Mouse (Mus musculus) spleen, embryonic (tissue): ENCODE data around the gene Klre1.
"Not testable (repeated sequence)": the region's sequence is repeated elsewhere in the genome, so short reads cannot be mapped to it uniquely, and the experiment has no call there.

ENCODE experiments used
- CTCF ChIA-PET: fragments of 350-600 bp; sonication (Branson Sonifier 250); formaldehyde crosslinking; loops from one replicate; lab custom pipeline; 2022; lab: Charles Lee

Gene Klre1

DNA sequence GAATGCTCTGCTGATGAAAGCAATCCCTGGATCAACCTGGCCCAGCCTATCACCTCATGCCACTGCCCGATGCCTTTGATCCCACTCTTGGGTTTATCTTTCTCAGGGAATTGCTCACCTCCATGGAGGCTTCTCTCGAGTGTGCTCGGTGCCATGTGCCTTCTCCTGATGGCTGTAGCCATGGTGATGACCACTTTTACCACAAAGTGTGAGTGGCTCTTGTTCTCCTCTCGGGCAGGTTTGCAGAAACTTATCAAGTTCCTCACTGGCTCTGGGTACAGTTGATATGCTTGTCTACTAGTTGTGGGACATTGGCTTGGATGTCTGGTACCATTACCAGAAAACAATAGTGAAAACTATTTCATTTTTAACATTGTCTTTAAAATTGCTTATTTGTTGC lies 4.2 kb downstream of the Klre1 start:
- CTCF ChIA-PET, result no interaction called here

DNA sequence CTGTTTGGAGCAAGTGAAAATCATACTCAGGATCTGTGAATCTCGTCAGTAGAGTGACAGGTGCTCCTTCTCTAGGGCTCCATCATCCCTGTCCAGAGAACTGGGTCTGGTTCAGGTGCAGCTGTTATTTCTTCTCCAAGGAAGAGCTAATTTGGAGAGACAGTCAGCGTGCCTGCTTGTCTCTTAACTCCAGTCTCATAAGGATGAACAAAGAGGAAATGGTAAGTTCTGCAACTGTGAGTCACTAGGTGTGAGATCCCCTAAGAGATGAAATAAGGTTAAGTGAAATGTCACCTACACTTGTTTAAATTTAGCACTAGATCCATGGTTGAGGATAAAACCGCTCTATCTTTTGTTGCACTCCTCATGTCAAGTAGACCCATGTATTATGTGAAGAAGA lies 5.3 kb downstream of the Klre1 start:
- CTCF ChIA-PET, result no interaction called here

DNA sequence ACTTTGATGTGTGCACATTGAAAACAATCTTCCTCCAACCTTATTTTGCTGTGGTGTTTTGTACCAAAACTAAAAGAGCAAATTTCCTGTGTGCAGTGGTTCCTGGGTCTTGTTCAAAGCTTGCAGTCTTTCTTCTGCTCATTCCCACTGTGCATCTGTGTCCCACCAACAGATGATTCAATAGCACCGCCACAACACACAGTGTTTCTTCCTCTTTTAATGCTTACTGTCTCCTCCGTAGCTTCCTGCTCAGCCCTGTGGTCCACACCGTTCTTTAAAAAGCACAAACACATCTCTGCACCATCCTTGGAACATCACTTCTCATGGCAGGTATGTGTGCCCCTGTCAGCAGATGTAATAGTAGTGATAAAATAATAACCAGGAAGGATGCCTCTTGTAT lies 13.8 kb downstream of the Klre1 start, which contains the start of gene Klrd1:
TSS of gene Klrd1 (plus strand) at position 275 of the 400 bp plus-strand sequence.
- CTCF ChIA-PET, result no interaction called here

DNA sequence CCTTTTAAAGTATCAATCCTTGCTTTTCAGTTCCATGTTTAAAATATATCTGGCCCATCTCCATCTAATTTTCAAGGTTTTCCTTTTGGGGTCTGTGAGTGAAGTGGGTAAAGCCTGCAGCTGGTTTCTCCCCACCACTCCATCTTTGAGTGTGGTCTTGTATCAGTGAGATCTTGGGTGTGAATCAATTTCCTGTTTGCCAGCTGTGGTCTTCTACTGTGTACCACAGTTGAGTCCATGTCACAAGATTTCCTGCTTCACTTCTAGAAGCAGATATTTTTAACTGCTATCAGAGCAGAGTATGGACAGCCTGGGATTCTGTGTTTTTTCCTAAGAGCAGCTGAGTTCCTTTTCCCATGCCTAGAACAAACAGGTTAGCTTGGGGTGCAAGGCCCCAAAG lies 30.7 kb downstream of the Klre1 start:
- CTCF ChIA-PET, result no interaction called here

DNA sequence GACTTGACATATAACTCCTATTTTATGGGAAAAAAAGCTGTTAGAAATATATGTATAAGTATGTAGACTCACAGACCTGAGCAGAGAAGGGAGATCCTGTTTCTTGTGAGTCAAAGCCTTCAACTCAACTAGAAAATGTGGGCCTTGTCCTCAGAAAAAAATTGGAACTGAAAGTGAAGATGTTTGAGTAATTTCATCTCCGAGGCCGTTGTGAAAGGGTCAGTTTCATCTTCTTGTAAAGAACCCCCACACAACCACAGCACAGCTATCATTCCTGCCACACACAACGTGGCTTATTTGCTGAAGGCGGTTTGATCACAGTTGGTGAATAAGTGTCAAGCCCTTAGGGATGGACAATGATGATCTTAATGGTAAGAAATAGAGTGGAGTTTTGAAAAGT lies 46.0 kb downstream of the Klre1 start, which contains the start of gene Klrk1:
TSS of gene Klrk1 (minus strand) at position 130 of the 400 bp plus-strand sequence.
- CTCF ChIA-PET, result no interaction called here

DNA sequence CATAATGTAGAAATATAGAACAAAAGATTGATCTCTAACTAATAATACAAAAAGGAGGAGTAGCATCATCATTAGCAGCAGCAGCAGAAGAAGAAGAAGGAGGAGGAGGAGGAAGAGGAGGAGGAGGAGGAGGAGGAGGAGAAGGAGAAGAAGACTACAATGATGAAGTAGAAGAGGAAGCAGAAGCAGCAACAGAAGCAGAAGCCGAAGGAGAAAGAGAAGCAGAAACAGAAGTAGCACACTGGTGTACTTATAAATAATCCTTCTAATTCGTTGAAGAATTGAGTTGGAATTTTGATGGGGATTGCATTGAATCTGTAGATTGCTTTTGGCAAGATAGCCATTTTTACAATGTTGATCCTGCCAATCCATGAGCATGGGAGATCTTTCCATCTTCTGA lies 53.3 kb downstream of the Klre1 start:
- CTCF ChIA-PET, result not testable (repeated sequence)
